Mouse (Mus musculus) embryo, embryonic 10 days (tissue): ENCODE data around the gene Phf5a.
A peak's percentile ranks its signal among the peaks of the same experiment; 100 is the strongest.
"Not testable (repeated sequence)": the region's sequence is repeated elsewhere in the genome, so short reads cannot be mapped to it uniquely, and the experiment has no call there.

ENCODE experiments used
- DNase-seq: peaks from one replicate; pipeline ENCODE4 v3.0.0-alpha.2; 2015; ENCODE audit warnings: low spot score

Phf5a gene

GRCm38 (mm10) chr15:81871604-81872261 lies at the start of gene Phf5a:
Gene Phf5a (minus strand): TSS chr15:81871911.
- DNase-seq, result peak; percentile 97

GRCm38 (mm10) chr15:81921255-81921654 lies 49.5 kb upstream of the Phf5a start:
- DNase-seq, result no peak

GRCm38 (mm10) chr15:81920546-81921217 lies 49.0 kb upstream of the Phf5a start:
- DNase-seq, result no peak

- no peak for DNase-seq
Measured at GRCm38 (mm10) chr15:81919062-81919461, 47.4 kb upstream of the Phf5a start.

GRCm38 (mm10) chr15:81917621-81918463 lies 46.1 kb upstream of the Phf5a start:
- DNase-seq, result peak; percentile 78

GRCm38 (mm10) chr15:81917201-81917600 lies 45.5 kb upstream of the Phf5a start:
- no peak for DNase-seq

- DNase-seq, result no peak
Measured at GRCm38 (mm10) chr15:81915663-81916062, 44.0 kb upstream of the Phf5a start.

GRCm38 (mm10) chr15:81914668-81915067 lies 43.0 kb upstream of the Phf5a start:
- DNase-seq, result no peak

GRCm38 (mm10) chr15:81912498-81912897 lies 40.8 kb upstream of the Phf5a start:
- no peak for DNase-seq

GRCm38 (mm10) chr15:81908767-81909166 lies 37.1 kb upstream of the Phf5a start:
- not testable (repeated sequence) for DNase-seq

GRCm38 (mm10) chr15:81907953-81908352 lies 36.2 kb upstream of the Phf5a start:
- no peak for DNase-seq

- DNase-seq, result peak; percentile 65
Measured at GRCm38 (mm10) chr15:81904939-81905338, 33.2 kb upstream of the Phf5a start.

GRCm38 (mm10) chr15:81898751-81899150 lies 27.0 kb upstream of the Phf5a start:
- no peak for DNase-seq

GRCm38 (mm10) chr15:81897607-81898285 lies 26.0 kb upstream of the Phf5a start:
- DNase-seq, result no peak

- no peak for DNase-seq
Measured at GRCm38 (mm10) chr15:81896407-81896806, 24.7 kb upstream of the Phf5a start.

GRCm38 (mm10) chr15:81894002-81894401 lies 22.3 kb upstream of the Phf5a start:
- DNase-seq, result no peak

GRCm38 (mm10) chr15:81891822-81892580 lies 20.3 kb upstream of the Phf5a start:
- DNase-seq, result peak; percentile 16

GRCm38 (mm10) chr15:81891140-81891802 lies 19.6 kb upstream of the Phf5a start:
- no peak for DNase-seq

- DNase-seq, result no peak
Measured at GRCm38 (mm10) chr15:81889175-81889574, 17.5 kb upstream of the Phf5a start.

- DNase-seq, result no peak
Measured at GRCm38 (mm10) chr15:81886795-81887550, 15.3 kb upstream of the Phf5a start.
